Mouse (Mus musculus) olfactory bulb, adult 2 months (tissue): ENCODE measurements around the gene Zic2. TPM values are rescaled to one million over a fixed set of nuclear protein-coding genes. Genes with fewer than 3 reads are reported as not detected.
A peak's percentile ranks its signal among the peaks of the same experiment; 100 is the strongest.

Experiments
- H3K27ac ChIP-seq: fragments of 200-500 bp; 2 replicates; pipeline ENCODE4 v1.5.1; 2012; ENCODE audit warnings: low read depth, low read length; ENCODE audit not compliant: insufficient read depth
- H3K4me1 ChIP-seq: fragments of 200-500 bp; 2 replicates; pipeline ENCODE4 v1.6.1; 2012; ENCODE audit warnings: low read length; ENCODE audit not compliant: control insufficient read depth, insufficient read depth
- H3K4me3 ChIP-seq: fragments of 200-500 bp; 2 replicates; pipeline ENCODE4 v1.5.1; 2012; ENCODE audit warnings: mild to moderate bottlenecking, low read depth, low read length, moderate library complexity; ENCODE audit not compliant: insufficient read depth
- CTCF ChIP-seq: fragments of 200-500 bp; IDR thresholded peaks from 2 replicates; pipeline ENCODE4 v1.5.1; 2012; ENCODE audit warnings: low read depth, mild to moderate bottlenecking, low read length, moderate library complexity; ENCODE audit not compliant: insufficient read depth
- POLR2A ChIP-seq: fragments of 200-500 bp; IDR thresholded peaks from 2 replicates; pipeline ENCODE4 v1.6.1; 2012; ENCODE audit warnings: mild to moderate bottlenecking, low read depth, low read length, moderate library complexity; ENCODE audit not compliant: insufficient read depth
- WGBS: fragments of 180-500 bp; shearing (Covaris S2); methylation state at CpG from one replicate; pipeline ENCODE4 v1.1.7; 2018; 5-methylcytosine and 5-hydroxymethylcytosine counted together
- polyA plus RNA-seq: library from polyadenylated mRNA; stranded (reverse); fragments of >200 nt; gene quantifications from 2 replicates; pipeline ENCODE4 v1.2.4, GENCODE M21; 2012; ENCODE audit warnings: low replicate concordance; ENCODE audit not compliant: missing spikeins, insufficient read depth, insufficient read length

Zic2 gene
- polyA plus RNA-seq, 1 experiment: not detected

DNA sequence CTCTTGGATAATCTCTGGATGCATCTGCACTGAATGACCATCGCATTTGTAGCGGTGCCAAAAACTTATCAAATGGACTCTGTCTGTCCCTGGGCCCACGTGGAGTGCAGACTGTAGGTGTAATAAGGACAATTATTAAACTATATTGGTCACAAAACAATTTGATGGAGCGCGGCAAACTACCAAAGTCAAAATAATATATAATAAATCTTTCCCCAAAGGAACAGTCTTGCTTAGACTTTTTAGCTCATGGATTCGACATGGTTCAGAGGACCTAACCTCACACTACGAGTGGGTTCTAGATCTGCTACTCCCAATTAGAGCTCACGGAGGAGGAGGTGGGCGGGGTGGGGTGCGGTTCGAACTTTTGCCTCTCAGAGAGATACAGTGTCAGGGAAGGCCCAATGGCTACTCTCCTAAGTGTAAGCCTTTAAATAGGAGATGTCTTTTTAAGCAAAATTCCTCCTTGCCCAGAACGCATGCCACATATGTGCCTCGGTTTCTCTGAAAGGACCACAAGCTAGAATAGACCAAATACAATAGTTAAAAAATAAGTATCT is 9.2 kb upstream of the Zic2 start:
- Histone ChIP-seq H3K4me1 (peaks cover 16% of the 10 kb centered on the region), H3K4me3 (no peak overlapping the region), H3K27ac (no peak overlapping the region)
- 65% methylated on average over 13 of the region's 13 CpGs for WGBS
- no peak for TF ChIP-seq POLR2A

- no peak overlapping the region for H3K27ac ChIP-seq
- no peak for TF ChIP-seq POLR2A
- no peak for TF ChIP-seq CTCF
- WGBS: 83% methylated on average over 7 of the region's 7 CpGs
- H3K4me3 ChIP-seq: no peak overlapping the region
- H3K4me1 ChIP-seq: peaks cover 16% of the 10 kb centered on the region
Observed at GRCm38 (mm10) chr14:122466756-122467362, 8.4 kb upstream of the Zic2 start.

GRCm38 (mm10) chr14:122467926-122468841 is 7.1 kb upstream of the Zic2 start:
- H3K27ac ChIP-seq: no peak overlapping the region
- TF ChIP-seq CTCF (no peak), POLR2A (no peak)
- H3K4me3 ChIP-seq: no peak overlapping the region
- H3K4me1 ChIP-seq: peaks cover 16% of the 10 kb centered on the region
- 48% methylated on average over 23 of the region's 23 CpGs for WGBS

DNA sequence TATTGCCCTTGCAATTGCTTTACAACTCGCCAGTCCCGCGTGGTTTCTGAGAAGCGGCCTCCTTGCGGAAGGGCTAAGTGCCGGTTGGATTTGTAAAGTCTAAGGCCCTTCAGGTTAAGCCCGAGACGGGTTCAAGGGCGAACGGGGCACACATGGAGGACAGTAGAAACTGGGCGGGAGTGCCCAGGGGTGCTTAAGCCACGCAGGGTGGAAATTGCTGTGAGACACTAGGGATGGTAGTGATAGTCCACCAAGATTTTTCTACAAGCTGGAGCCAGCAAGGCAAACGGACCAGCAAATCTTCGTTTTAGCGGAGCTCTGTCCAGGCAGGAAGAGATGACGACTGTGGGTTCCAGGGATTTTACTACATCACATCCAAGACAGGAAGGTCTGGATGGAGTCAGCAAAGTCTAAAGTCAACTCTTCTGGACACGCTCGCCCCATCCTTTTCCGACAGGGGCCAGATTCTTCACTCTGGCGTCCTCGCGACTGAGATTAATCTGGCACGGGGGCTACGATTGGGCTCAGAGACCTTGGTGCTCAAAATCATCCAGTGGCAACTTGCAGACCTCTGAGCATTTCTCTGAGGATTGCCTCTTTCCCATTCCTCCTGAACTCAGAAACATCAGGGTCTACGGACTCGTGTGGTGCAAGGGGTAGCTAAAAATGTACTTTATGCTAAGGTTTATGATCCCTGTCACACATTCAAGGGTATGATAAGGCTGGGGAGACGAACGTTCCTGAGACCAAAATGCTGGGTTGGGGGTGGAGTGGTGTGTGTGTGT is 6.1 kb upstream of the Zic2 start:
- peaks cover 7% of the 10 kb centered on the region for H3K4me1 ChIP-seq
- no peak overlapping the region for H3K27ac ChIP-seq
- TF ChIP-seq POLR2A: no peak
- TF ChIP-seq CTCF: no peak
- H3K4me3 ChIP-seq: no peak overlapping the region
- WGBS: 36% methylated on average over 28 of the region's 28 CpGs

GRCm38 (mm10) chr14:122471449-122472085 is 3.7 kb upstream of the Zic2 start:
- WGBS: 18% methylated on average over 31 of the region's 31 CpGs
- Histone ChIP-seq H3K4me3 (no peak overlapping the region), H3K27ac (no peak overlapping the region), H3K4me1 (peaks cover 9% of the 10 kb centered on the region)
- TF ChIP-seq POLR2A (no peak), CTCF (no peak)

DNA sequence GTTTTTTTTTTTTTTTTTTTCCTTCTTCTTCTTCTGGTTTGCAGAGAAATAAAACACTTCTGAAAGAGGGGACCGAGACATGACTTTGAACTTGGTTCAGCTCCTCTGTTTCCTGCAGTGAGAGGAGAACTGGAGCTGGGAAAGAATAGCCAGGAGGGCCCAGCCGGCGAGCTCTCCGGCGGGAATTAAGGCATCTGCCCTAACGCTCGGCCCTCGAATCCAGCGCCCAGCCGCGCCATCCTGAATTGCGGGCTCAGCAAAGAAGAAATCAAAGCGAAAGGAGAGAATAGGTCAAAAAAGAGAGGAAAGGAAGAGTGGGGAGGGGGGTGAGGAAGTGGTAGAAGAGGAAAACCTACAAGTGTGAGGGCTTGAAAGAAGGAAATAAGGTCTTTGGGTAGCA is 3.1 kb upstream of the Zic2 start:
- TF ChIP-seq POLR2A (no peak), CTCF (no peak)
- Histone ChIP-seq H3K4me3 (no peak overlapping the region), H3K27ac (no peak overlapping the region), H3K4me1 (peaks cover 9% of the 10 kb centered on the region)
- WGBS: 43% methylated on average over 13 of the region's 13 CpGs

DNA sequence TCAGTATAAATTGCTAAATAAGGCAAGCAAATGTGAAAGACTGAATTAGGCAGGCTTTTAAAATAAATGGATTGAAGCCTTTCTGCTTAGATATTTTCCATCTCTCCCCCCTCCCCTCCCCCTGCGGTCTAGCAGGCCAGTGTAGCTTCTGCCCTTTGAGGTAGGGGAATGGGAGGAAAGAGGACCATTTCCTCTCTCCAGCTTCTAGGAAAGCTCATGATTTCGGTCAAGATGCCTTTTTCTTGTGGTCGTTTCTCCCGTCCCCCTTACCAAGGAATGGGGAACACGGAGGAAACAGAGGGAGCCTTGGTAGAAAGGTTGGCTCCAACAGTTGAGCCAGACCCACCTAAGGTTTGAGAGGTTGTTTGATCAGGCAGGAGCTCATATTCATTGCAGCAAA is 2.6 kb upstream of the Zic2 start:
- 0 out of 2 replicates have a peak overlapping the region, but pooled peaks have one; percentile 13 for H3K27ac ChIP-seq
- H3K4me1 ChIP-seq: peaks cover 9% of the 10 kb centered on the region
- no peak for TF ChIP-seq POLR2A
- TF ChIP-seq CTCF: no peak
- 51% methylated on average over 5 of the region's 5 CpGs for WGBS
- no peak overlapping the region for H3K4me3 ChIP-seq

GRCm38 (mm10) chr14:122473211-122473751 is 2.0 kb upstream of the Zic2 start:
- 43% methylated on average over 17 of the region's 17 CpGs for WGBS
- H3K4me3 ChIP-seq: peak overlapping the region; percentile 20; the same call in 1 of the 2 replicates

More at GRCm38 (mm10) chr14:122473211-122473751, 2.0 kb upstream of the Zic2 start:
- Histone ChIP-seq H3K4me1 (peaks cover 9% of the 10 kb centered on the region), H3K27ac (0 out of 2 replicates have a peak overlapping the region, but pooled peaks have one; percentile 63)
- TF ChIP-seq CTCF: no peak
- TF ChIP-seq POLR2A: no peak
